Mouse (Mus musculus): ENCODE data around the gene Tmem245. TPM values are rescaled to one million over a fixed set of nuclear protein-coding genes. Genes with fewer than 3 reads are reported as not detected.
A peak's percentile ranks its signal among the peaks of the same experiment; 100 is the strongest.

Gene Tmem245
- polyA plus RNA-seq (2012; rRNA removed) = 18.6 and 19.8 TPM in 2 replicates

- peak; percentile 60 for DNase-seq (ENCODE audit: low read depth)
Measured at GRCm38 (mm10) chr4:56946641-56947640, at the start of gene Tmem245. Tmem245 (minus strand) TSS chr4:56947437.

GRCm38 (mm10) chr4:56993331-56993730, 46.1 kb upstream of the Tmem245 start:
- DNase-seq (ENCODE audit: low read depth) = no peak

GRCm38 (mm10) chr4:56991951-56992350, 44.7 kb upstream of the Tmem245 start:
- no peak for DNase-seq (ENCODE audit: low read depth)

- no peak for DNase-seq (ENCODE audit: low read depth)
Measured at GRCm38 (mm10) chr4:56990215-56990584, 43.0 kb upstream of the Tmem245 start, which contains the start of gene Frrs1l. Frrs1l (minus strand) TSS chr4:56990391.

GRCm38 (mm10) chr4:56989431-56990214, 42.4 kb upstream of the Tmem245 start:
- no peak for DNase-seq (ENCODE audit: low read depth)

- no peak for DNase-seq (ENCODE audit: low read depth)
Measured at GRCm38 (mm10) chr4:56965586-56966179, 18.4 kb upstream of the Tmem245 start.

- DNase-seq (ENCODE audit: low read depth) = no peak
Measured at GRCm38 (mm10) chr4:56963687-56964086, 16.4 kb upstream of the Tmem245 start.

- peak; percentile 49 for DNase-seq (ENCODE audit: low read depth)
Measured at GRCm38 (mm10) chr4:56961320-56961925, 14.2 kb upstream of the Tmem245 start.

- no peak for DNase-seq (ENCODE audit: low read depth)
Measured at GRCm38 (mm10) chr4:56957518-56957917, 10.3 kb upstream of the Tmem245 start.

GRCm38 (mm10) chr4:56953235-56953634, 6.0 kb upstream of the Tmem245 start:
- DNase-seq (ENCODE audit: low read depth) = no peak

GRCm38 (mm10) chr4:56951701-56952100, 4.5 kb upstream of the Tmem245 start:
- no peak for DNase-seq (ENCODE audit: low read depth)

- DNase-seq (ENCODE audit: low read depth) = no peak
Measured at GRCm38 (mm10) chr4:56949494-56949893, 2.3 kb upstream of the Tmem245 start.

- DNase-seq (ENCODE audit: low read depth) = no peak
Measured at GRCm38 (mm10) chr4:56946180-56946579, 1.1 kb downstream of the Tmem245 start.

GRCm38 (mm10) chr4:56944286-56944685, 3.0 kb downstream of the Tmem245 start:
- DNase-seq (ENCODE audit: low read depth) = no peak

- DNase-seq (ENCODE audit: low read depth) = no peak
Measured at GRCm38 (mm10) chr4:56943258-56943657, 4.0 kb downstream of the Tmem245 start.

- DNase-seq (ENCODE audit: low read depth) = no peak
Measured at GRCm38 (mm10) chr4:56942567-56942966, 4.7 kb downstream of the Tmem245 start.

- no peak for DNase-seq (ENCODE audit: low read depth)
Measured at GRCm38 (mm10) chr4:56941481-56941880, 5.8 kb downstream of the Tmem245 start.

GRCm38 (mm10) chr4:56937136-56937535, 10.1 kb downstream of the Tmem245 start:
- no peak for DNase-seq (ENCODE audit: low read depth)

- DNase-seq (ENCODE audit: low read depth) = no peak
Measured at GRCm38 (mm10) chr4:56935327-56935726, 11.9 kb downstream of the Tmem245 start.

- no peak for DNase-seq (ENCODE audit: low read depth)
Measured at GRCm38 (mm10) chr4:56933154-56933553, 14.1 kb downstream of the Tmem245 start.

- no peak for DNase-seq (ENCODE audit: low read depth)
Measured at GRCm38 (mm10) chr4:56932096-56932495, 15.1 kb downstream of the Tmem245 start.

- DNase-seq (ENCODE audit: low read depth) = no peak
Measured at GRCm38 (mm10) chr4:56930312-56930711, 16.9 kb downstream of the Tmem245 start.

All from gonadal fat pad, adult 2 months (tissue).